Mouse (Mus musculus) olfactory bulb, adult 2 months (tissue): ENCODE measurements around the gene Pax9. TPM values are rescaled to one million over a fixed set of nuclear protein-coding genes. Genes with fewer than 3 reads are reported as not detected.

Source experiments
- H3K27ac ChIP-seq: fragments of 200-500 bp; 2 replicates; pipeline ENCODE4 v1.5.1; 2012; ENCODE audit warnings: low read depth, low read length; ENCODE audit not compliant: insufficient read depth
- H3K4me1 ChIP-seq: fragments of 200-500 bp; 2 replicates; pipeline ENCODE4 v1.6.1; 2012; ENCODE audit warnings: low read length; ENCODE audit not compliant: control insufficient read depth, insufficient read depth
- H3K4me3 ChIP-seq: fragments of 200-500 bp; 2 replicates; pipeline ENCODE4 v1.5.1; 2012; ENCODE audit warnings: mild to moderate bottlenecking, low read depth, low read length, moderate library complexity; ENCODE audit not compliant: insufficient read depth
- CTCF ChIP-seq: fragments of 200-500 bp; IDR thresholded peaks from 2 replicates; pipeline ENCODE4 v1.5.1; 2012; ENCODE audit warnings: low read depth, mild to moderate bottlenecking, low read length, moderate library complexity; ENCODE audit not compliant: insufficient read depth
- POLR2A ChIP-seq: fragments of 200-500 bp; IDR thresholded peaks from 2 replicates; pipeline ENCODE4 v1.6.1; 2012; ENCODE audit warnings: mild to moderate bottlenecking, low read depth, low read length, moderate library complexity; ENCODE audit not compliant: insufficient read depth
- whole genome bisulfite sequencing: fragments of 180-500 bp; shearing (Covaris S2); methylation state at CpG from one replicate; pipeline ENCODE4 v1.1.7; 2018; 5-methylcytosine and 5-hydroxymethylcytosine counted together
- polyA plus RNA-seq: library from polyadenylated mRNA; stranded (reverse); fragments of >200 nt; gene quantifications from 2 replicates; pipeline ENCODE4 v1.2.4, GENCODE M21; 2012; ENCODE audit warnings: low replicate concordance; ENCODE audit not compliant: missing spikeins, insufficient read depth, insufficient read length

Pax9 gene
- polyA plus RNA-seq, result not detected in 2 replicates

- Histone ChIP-seq H3K4me1 (peaks cover 13% of the 10 kb centered on the region), H3K4me3 (no peak within 1 kb of the TSS), H3K27ac (no peak within 1 kb of the TSS)
- TF ChIP-seq POLR2A (no peak), CTCF (no peak)
- 3% methylated on average over 40 of the region's 40 CpGs for WGBS
These were observed at the start of gene Pax9 for GRCm38 (mm10) chr12:56691427-56692079. Gene Pax9 (plus strand): TSS chr12:56691767.

- H3K4me1 ChIP-seq, result no peaks in the 10 kb centered on the region
- 61% methylated on average over 9 of the region's 9 CpGs for WGBS
- no peak for TF ChIP-seq CTCF
- no peak for TF ChIP-seq POLR2A
- no peak overlapping the region for H3K27ac ChIP-seq
- no peak overlapping the region for H3K4me3 ChIP-seq
These were observed 22.0 kb upstream of the Pax9 start for GRCm38 (mm10) chr12:56669451-56670122.

DNA sequence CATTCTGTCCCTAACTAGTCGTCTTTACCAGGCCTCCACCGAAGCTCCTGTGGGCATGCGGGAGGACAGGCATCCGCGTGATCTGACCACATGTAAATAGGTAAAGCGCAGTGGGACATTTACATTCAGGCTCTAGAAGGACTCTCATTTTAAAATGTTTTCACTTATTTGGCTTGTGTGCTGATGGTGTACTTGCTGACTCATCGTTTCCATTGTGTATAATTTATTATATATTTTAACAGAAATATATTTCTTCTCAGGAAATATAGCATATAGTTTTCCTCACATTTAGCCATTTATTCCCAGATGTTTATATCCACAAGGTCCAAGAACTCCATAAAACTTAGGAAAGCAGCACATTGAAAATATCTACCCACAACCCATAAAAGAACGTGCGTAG, 20.8 kb upstream of the Pax9 start:
- no peak overlapping the region for H3K27ac ChIP-seq
- H3K4me1 ChIP-seq, result no peaks in the 10 kb centered on the region
- TF ChIP-seq POLR2A (no peak), CTCF (no peak)
- 91% methylated on average over 9 of the region's 9 CpGs for WGBS
- no peak overlapping the region for H3K4me3 ChIP-seq

DNA sequence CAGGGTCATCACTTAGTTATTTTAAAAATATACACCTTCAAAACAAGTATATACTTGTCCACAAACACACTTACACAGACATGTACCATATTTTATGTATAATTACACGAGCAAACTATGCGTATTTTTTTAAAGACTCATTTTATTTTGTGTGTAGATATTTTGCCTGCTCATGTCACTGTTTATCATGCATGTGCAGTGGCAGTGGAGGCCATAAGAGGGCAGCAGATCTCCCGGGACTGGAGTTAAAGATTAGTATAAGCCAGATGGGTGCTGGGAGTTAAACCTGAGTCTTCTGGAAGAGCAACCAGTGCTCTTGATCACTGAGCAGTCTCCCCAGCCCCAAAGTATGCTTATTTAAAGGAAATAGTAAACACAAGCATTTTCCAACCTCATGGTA, 16.8 kb upstream of the Pax9 start:
- WGBS, result 39% methylated on average over 3 of the region's 3 CpGs
- no peak overlapping the region for H3K27ac ChIP-seq
- H3K4me1 ChIP-seq, result no peaks in the 10 kb centered on the region
- TF ChIP-seq POLR2A (no peak), CTCF (no peak)
- no peak overlapping the region for H3K4me3 ChIP-seq

DNA sequence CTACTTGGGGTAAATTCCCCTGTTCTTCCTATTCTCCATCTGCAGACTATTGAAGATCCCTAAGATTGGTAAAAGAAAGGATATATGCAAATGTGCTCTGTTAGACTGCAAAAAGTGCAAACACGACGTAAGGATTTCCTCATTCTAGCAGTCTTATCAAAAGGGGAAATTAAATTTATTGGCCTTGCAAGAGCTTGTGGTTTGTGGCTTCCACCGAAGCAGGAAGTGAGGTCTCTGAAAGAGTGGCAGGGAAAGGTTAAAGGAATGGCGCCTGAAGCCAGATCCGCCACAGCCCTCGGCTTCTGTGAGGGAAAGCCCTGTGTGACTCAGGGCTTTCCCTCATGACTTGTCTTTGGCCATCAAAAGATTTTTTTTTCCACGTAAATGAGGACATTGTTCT, 13.9 kb upstream of the Pax9 start:
- Histone ChIP-seq H3K4me1 (peaks cover 4% of the 10 kb centered on the region; the same call in 1 of the 2 replicates), H3K27ac (no peak overlapping the region), H3K4me3 (no peak overlapping the region)
- WGBS, result 68% methylated on average over 7 of the region's 7 CpGs
- no peak for TF ChIP-seq CTCF
- no peak for TF ChIP-seq POLR2A

DNA sequence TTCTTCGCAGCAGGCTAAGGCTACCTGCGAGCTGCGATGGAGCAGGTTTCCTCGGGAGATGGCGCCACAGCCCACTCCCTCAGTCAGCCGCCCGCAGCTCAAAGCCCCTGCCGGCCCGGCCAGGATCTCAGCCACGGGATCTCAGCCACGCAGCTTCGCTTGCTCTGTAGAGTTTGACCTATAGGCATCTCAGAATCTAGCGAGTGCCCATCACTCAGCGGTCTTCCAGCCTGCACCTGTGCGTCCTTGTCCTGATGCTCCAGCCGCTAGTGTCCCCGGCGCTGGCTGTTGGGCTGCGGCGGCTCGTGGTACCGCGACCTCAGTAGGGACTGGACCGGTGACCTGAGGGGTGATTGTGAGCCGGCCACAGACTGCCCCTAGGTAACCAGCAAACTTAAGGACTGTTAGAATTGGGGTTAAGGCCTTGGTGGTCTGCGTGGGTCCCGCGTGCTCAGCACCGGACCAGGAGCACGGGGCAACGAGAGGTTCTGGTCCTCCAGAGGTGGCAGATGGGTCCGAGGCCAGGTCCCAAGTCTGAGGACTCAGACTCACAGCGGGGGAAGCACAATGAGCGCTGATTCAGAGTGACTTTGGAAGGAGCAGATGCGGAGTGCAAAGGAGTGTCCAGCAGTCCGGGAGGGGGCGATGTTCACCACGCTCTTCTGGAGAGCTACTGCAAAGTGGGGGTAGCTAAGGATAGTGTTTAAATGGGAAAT, 10.3 kb upstream of the Pax9 start:
- peaks cover 4% of the 10 kb centered on the region; the same call in 1 of the 2 replicates for H3K4me1 ChIP-seq
- no peak overlapping the region for H3K4me3 ChIP-seq
- H3K27ac ChIP-seq, result no peak overlapping the region
- TF ChIP-seq POLR2A, result no peak
- TF ChIP-seq CTCF, result no peak
- WGBS, result 1% methylated on average over 38 of the region's 38 CpGs

DNA sequence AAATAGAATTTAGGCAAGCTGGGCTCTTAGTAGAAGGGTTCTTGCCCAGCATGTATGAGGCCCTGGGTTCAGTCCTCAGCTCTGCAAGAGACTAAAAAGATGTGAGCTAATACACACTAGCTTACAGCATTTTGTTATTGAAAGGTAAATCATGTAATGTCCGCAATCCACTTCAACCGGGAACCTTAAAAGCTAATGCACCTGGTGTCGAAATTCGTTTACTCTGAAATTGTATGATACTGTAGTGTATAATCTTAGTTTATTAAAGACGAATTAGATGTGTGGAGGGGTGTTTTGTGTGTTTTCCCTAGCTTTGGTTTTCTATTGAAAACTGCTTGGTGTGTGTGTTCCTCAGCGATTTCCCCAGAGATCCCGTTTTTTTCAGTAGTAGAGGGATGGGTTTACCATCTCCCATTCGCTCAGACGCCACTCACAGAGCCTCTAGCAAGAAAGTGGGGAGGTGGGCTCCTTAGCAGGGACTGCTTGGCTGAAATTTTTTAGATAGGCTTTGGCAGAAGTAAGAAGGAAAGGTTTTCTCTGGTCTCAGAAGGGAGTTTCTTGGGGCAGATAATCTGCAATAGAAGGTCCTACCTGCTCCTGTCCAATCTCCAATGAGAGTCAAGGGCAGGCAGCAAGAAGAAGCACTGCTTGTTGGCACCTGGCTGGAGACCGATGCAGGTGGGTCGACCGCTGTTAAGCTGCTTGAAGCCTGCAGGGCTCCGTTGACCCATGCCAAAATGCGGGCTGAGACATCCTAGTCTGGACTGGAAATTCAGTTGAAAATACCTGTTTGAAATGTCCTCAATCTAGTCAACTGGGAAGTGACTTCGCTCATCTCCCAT, 3.7 kb upstream of the Pax9 start:
- H3K4me3 ChIP-seq, result no peak overlapping the region
- 5% methylated on average over 15 of the region's 15 CpGs for WGBS
- no peaks in the 10 kb centered on the region; the same call in 1 of the 2 replicates for H3K4me1 ChIP-seq
- no peak overlapping the region for H3K27ac ChIP-seq
- TF ChIP-seq POLR2A, result no peak
- TF ChIP-seq CTCF, result no peak

GRCm38 (mm10) chr12:56688482-56688840, 3.1 kb upstream of the Pax9 start:
- Histone ChIP-seq H3K4me3 (no peak overlapping the region), H3K27ac (no peak overlapping the region), H3K4me1 (no peaks in the 10 kb centered on the region; the same call in 1 of the 2 replicates)
- WGBS, result 6% methylated on average over 10 of the region's 10 CpGs
- no peak for TF ChIP-seq CTCF
- no peak for TF ChIP-seq POLR2A

DNA sequence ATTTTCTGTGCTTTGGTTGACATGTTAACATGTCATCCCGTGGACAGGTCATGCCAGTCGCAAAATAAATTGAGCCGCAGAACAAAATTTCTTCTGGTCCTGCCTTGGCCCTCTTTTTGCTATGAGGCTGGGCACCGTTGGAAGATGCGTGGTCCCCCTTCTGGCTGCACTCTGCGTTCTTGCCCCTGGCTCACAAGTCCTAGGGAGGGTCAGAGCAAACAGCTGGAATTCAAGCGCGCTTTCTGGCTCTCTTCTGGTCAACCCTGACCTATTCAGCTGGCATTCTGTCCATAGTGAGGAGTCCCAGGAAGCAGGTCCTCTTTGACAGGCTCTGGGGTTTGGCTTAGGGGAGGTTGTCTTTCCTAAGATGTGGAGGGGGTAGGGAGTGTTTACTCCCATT, 2.6 kb upstream of the Pax9 start:
- 3% methylated on average over 8 of the region's 8 CpGs for WGBS

More for the DNA sequence above, 2.6 kb upstream of the Pax9 start:
- H3K4me3 ChIP-seq, result no peak overlapping the region
- H3K4me1 ChIP-seq, result no peaks in the 10 kb centered on the region; the same call in 1 of the 2 replicates
- no peak overlapping the region for H3K27ac ChIP-seq
- TF ChIP-seq CTCF (no peak), POLR2A (no peak)
